Mouse (Mus musculus) T-helper 2 cell (primary cell): ENCODE measurements around the gene Emp2.

Experiments used
- in situ Hi-C: fragments of 300-600 bp; cut with MboI, MseI; formaldehyde crosslinking; loops from one replicate; pipeline ENCODE4 v1.15.1; 2025; ENCODE audit warnings: high pct_unique_total_duplicates

Gene Emp2

GRCm38 (mm10) chr16:10236601-10237000, 77.2 kb downstream of the Emp2 start:
- in situ Hi-C loops, result no loop called here
